Mouse (Mus musculus) sigmoid colon, adult 10 weeks (tissue): ENCODE data around the gene Ifrd2. TPM values are rescaled to one million over a fixed set of nuclear protein-coding genes. Genes with fewer than 3 reads are reported as not detected.

Experiments
- polyA plus RNA-seq: library from polyadenylated mRNA; stranded (reverse); fragments of 350-450 nt; fragmentation: Illumina TruSeq; extraction: RNeasy Lipid Tissue Mini Kit (QIAGEN cat#74804); gene quantifications from one replicate; pipeline ENCODE4 v1.2.3, GENCODE M21; 2014; ENCODE audit warnings: low read depth, low replicate concordance

Ifrd2 gene
- 25.5 TPM for polyA plus RNA-seq

GRCm38 (mm10) chr9:107586974-107587832 is at the start of gene Ifrd2:
Gene Ifrd2, plus strand, starts transcription at chr9:107587642.

GRCm38 (mm10) chr9:107541474-107542351 is 45.7 kb upstream of the Ifrd2 start, which contains the start of the genes Cyb561d2 and Nprl2:
Gene Cyb561d2, minus strand, starts transcription at chr9:107542193.
Gene Nprl2, plus strand, starts transcription at chr9:107542226.

DNA sequence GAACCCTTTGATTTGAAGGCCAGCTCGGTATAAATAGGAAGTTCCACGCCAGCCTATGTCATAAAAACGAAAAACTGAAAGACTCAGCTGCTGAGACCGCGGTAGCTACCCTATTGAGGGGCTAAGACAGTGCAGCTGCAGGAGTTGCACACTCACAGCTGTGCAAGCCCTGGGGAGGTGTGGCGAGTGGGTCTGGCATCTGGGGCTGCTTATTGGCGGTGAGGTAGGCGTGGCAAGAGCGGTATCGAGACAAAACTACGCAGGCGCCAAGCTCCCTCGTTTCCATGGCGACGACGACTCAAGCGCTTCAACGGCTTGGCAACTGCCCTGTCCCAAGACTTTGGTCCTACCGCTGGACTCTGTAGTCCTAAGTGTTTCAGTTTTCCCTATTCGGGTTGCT is 40.4 kb upstream of the Ifrd2 start, which contains the start of gene Zmynd10:
Gene Zmynd10 (plus strand): TSS at position 273 of the 400 bp plus-strand sequence.

DNA sequence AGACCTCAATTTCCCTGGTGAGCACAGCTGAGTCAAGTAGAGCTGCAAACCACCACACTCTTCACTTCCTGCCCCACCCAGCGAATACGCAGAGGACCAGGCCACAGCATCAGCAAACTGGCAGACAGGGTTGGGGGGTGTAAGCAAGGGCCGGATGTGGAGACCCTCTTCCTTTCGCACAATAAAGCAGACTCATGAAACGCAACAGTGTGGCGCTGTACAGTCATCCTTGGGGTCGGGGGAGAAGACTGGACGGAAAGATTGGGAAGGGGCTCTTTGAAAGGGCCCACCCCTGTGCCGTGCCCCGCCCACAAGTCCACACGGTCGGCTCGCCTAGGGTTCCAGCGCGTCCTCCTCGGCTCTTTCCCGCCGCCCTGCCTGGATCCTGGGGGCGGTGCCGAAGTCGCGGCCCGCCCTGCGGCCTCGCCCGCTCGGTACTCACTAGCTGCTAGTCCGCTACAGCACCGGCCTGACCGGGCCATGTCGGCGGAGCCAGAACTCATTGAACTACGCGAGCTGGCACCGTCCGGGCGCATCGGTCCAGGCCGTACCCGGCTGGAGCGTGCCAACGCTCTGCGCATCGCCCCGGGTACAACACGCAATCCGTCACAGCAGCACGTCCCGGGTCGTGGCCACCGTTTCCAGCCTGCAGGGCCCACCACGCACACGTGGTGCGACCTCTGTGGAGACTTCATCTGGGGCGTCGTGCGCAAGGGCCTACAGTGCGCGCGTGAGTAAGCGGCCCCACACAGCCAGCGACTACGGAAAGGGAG is 36.1 kb upstream of the Ifrd2 start, which contains the start of gene Rassf1:
Gene Rassf1 (plus strand): TSS at position 439 of the 773 bp plus-strand sequence.

GRCm38 (mm10) chr9:107563029-107563581 is 24.3 kb upstream of the Ifrd2 start, which contains the start of gene Tusc2:
Gene Tusc2, plus strand, starts transcription at chr9:107563255.

DNA sequence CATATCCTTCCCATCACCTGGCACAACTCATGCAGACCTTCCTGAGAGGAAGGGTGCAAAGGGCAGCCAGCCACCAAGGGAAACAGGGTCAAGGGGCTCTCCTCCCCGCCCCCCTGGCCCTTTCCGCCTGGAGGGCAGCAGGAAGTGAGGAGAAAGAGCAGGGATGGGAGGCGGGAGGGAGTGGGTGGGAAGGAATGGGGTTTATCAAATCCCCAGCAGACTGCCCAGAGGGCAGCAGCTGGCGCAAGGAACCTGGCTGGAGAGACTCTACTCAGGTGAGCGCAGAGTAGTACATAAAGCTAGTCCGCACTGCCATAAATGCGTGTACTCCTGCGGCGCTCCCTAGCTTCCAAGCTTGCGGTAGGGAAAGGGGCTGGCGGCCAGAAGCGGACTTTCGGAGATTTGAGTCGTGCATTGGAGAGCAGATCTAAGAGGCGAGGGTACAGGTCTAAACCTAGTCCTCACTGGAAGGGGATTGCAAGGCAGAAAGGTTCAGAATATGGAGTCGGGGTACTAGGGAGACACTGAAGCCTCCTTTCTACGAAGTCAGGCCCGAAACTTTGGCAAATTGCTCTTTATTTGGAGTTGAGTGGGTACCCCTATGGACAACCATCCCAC is 19.6 kb upstream of the Ifrd2 start, which contains the start of gene Hyal2:
Gene Hyal2 (plus strand): TSS at position 244 of the 618 bp plus-strand sequence.

GRCm38 (mm10) chr9:107576357-107577107 is 10.9 kb upstream of the Ifrd2 start, which contains the start of gene Hyal1:
Gene Hyal1, plus strand, starts transcription at chr9:107576927.

GRCm38 (mm10) chr9:107578587-107578986 is 8.9 kb upstream of the Ifrd2 start, which contains the start of gene Naa80:
Gene Naa80, plus strand, starts transcription at chr9:107578887.

GRCm38 (mm10) chr9:107580501-107581317 is 6.7 kb upstream of the Ifrd2 start, which contains the start of gene Hyal3:
Gene Hyal3, plus strand, starts transcription at chr9:107580818.

DNA sequence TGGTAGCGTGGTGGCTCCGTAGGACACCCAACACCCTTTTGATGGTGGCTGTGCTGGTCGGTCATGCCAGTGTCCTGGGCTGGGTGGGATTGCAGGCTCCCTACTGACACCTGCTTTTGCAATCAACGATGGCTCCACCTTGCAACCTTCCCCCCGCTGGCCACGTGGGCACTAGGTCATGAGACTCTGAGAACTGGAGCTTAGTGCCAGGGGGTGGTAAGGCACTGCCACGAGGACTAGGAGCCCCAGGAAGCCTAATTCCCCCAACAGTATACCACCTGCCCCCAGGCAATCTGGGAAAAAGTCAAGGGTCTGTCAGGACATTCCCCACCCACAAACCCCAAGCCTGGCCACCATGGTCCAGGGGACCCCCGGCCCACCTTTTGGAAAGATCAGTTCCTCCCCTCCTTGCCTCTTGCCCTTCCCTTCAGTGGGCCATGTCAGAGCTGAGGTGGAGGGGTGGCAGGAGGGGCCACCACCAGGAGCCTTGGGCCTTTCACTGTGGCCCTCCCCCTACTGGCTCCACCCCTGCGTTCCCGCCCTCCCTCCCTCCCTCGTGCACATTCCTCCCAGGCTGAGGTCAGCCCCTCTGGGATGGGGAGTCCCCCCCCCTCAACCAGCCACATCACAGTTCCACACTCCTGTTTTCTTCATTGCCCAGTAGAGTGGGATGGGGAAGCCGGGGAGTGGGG is 21.4 kb downstream of the Ifrd2 start, which contains the start of gene Sema3b:
Gene Sema3b (minus strand): TSS at position 489 of the 692 bp plus-strand sequence.

GRCm38 (mm10) chr9:107635279-107636028 is 48.0 kb downstream of the Ifrd2 start, which contains the start of gene Gnai2:
Gene Gnai2, minus strand, starts transcription at chr9:107635367.

Other genes with a start within 250 kb of the Ifrd2 start
- gene Hemk1, start 249.3 kb upstream of the Ifrd2 start, polyA plus RNA-seq: 2.2 TPM
- not detected for gene 6430571L13Rik, start 247.0 kb upstream of the Ifrd2 start, polyA plus RNA-seq
- 0.98 TPM for gene Cacna2d2, start 188.0 kb upstream of the Ifrd2 start, polyA plus RNA-seq
- gene Tmem115, start 53.7 kb upstream of the Ifrd2 start, polyA plus RNA-seq: not detected
- 1.6 TPM for gene Cyb561d2, start 45.4 kb upstream of the Ifrd2 start, polyA plus RNA-seq
- 2.0 TPM for gene Nprl2, start 45.4 kb upstream of the Ifrd2 start, polyA plus RNA-seq
- gene Zmynd10, start 40.3 kb upstream of the Ifrd2 start, polyA plus RNA-seq: not detected
- gene Rassf1, start 36.1 kb upstream of the Ifrd2 start, polyA plus RNA-seq: 33.5 TPM
- 20.1 TPM for gene Tusc2, start 24.4 kb upstream of the Ifrd2 start, polyA plus RNA-seq
- gene Hyal2, start 19.7 kb upstream of the Ifrd2 start, polyA plus RNA-seq: 0.28 TPM
- gene Hyal1, start 10.7 kb upstream of the Ifrd2 start, polyA plus RNA-seq: 2.7 TPM
- gene Naa80, start 8.8 kb upstream of the Ifrd2 start, polyA plus RNA-seq: 1.5 TPM
- gene Hyal3, start 6.8 kb upstream of the Ifrd2 start, polyA plus RNA-seq: not detected
- 2.6 TPM for gene Sema3b, start 21.6 kb downstream of the Ifrd2 start, polyA plus RNA-seq
- gene Gnai2, start 47.7 kb downstream of the Ifrd2 start, polyA plus RNA-seq: 33.0 TPM
- gene Slc38a3, start 81.9 kb downstream of the Ifrd2 start, polyA plus RNA-seq: not detected
- not detected for gene Gnat1, start 92.1 kb downstream of the Ifrd2 start, polyA plus RNA-seq
- gene Sema3f, start 122.8 kb downstream of the Ifrd2 start, polyA plus RNA-seq: 0.76 TPM
- gene Rbm5, start 183.4 kb downstream of the Ifrd2 start, polyA plus RNA-seq: 233 TPM